Mouse (Mus musculus) ovary, postnatal 14 days (tissue): ENCODE results near the gene Mettl7a1.
"Not testable (repeated sequence)": the region's sequence is repeated elsewhere in the genome, so short reads cannot be mapped to it uniquely, and the experiment has no call there.

Source experiments
- DNase-seq: peaks from one replicate; pipeline ENCODE4 v3.0.0; 2022; ENCODE audit warnings: low spot score

Gene Mettl7a1

DNA sequence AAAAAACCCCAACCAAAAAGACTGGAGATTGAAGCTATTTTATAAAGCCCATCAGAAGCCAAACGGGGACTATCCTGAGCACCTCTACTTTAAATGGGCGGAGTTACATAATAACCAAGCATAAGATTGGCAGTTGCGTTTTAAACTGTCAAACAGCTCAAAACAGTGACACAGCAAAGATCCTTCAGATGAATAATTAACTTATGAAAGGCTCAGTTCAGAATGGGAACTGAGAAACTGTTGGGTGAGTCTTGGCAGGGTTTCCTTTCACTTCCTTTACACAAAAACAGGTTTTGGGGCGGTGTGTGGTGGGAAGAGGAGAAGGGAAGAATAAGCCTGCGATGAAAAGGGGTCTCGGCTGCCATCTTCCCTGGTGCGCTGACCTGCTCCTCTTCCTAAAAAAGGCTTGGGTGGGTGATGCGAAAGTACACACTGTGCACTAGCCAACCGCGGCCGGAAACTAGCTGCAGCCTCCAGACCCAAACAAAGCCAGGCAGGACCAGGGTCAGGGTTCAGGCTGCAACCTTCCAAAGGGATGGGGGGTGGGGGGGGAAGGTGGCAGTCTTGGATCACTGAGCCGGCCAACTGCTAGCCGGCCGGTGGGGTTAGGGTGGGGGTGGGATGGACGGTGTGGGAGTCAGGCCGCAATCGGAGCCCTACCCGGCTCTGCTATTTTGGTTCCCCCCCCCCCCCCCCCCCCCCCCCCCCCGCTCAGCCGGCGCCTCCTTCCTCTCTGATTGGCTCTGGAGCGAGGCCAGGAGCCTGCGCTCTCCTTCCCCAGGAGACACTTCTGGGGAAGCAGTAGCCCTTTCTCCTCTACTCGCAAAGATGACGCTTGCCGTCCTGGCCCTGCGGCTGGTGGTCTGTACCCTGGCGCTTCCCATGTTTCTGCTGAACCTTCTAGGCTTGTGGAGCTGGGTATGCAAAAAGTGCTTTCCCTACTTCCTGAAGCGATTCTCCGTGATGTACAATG lies at the start of gene Mettl7a1:
TSS of gene Mettl7a1 (plus strand) at position 122 of the 973 bp plus-strand sequence.
- peak; percentile 66 for DNase-seq

DNA sequence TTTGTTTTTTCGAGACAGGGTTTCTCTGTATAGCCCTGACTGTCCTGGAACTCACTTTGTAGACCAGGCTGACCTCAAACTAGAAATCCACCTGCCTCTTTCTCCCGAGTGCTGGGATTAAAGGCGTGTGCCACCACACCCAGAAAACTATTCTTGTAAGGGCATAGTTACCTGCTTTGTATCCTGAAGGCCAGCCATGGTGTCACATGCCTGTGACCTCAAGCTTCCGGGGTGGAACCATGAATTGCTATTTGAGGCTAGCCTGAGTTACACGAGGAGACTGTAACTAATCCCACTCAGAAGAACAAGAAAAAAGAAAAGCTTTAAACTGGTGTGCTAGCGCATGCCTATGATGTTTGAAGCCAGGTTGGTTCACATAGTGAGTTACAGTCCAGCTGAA lies 47.6 kb upstream of the Mettl7a1 start:
- DNase-seq: no peak

DNA sequence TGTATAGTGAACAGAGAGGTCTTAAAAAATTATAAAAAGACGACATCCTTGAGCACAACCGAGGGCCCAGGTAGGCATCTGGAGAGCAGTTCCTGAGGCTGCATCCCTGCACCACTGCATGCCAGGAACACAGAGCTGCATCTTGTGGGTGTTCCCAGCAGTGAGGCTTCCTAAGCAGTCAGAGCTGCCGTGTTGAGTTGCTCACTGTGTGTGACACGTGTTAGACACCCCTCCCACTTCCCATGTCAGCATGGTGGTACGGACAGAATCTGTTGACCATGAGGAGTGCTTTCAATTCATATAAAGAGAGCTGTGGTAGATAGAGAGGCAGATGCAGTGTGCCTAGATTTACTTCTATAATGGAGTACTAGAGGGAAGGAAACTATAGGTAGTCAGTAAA lies 46.6 kb upstream of the Mettl7a1 start:
- no peak for DNase-seq

- DNase-seq: no peak
These were observed 45.1 kb upstream of the Mettl7a1 start for GRCm38 (mm10) chr15:100258646-100259425.

DNA sequence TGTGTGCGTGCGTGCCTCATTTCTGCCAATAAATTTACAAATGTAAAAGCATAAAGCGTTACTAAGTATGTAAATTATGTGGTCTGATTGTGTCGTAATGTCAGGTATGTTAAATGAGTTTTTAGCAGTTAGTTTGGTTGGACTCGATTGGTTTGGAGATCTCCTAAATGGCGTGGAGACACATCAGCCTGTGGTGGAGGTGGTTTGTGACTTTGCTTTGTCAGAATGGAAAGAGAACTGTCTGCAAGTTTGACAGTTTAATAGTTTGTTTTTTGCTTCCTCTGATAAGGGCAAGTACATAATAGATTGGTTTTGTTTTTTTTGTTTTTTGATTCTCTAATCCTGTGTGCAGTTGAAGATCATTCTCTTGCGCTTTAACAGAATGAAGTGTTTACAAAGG lies 43.6 kb upstream of the Mettl7a1 start:
- not testable (repeated sequence) for DNase-seq

GRCm38 (mm10) chr15:100263246-100263905 lies 40.6 kb upstream of the Mettl7a1 start:
- no peak for DNase-seq

GRCm38 (mm10) chr15:100265586-100266325 lies 38.2 kb upstream of the Mettl7a1 start:
- DNase-seq: no peak

- no peak for DNase-seq
These were observed 35.0 kb upstream of the Mettl7a1 start for GRCm38 (mm10) chr15:100268916-100269315.

- no peak for DNase-seq
These were observed 34.2 kb upstream of the Mettl7a1 start for GRCm38 (mm10) chr15:100269776-100270175.

GRCm38 (mm10) chr15:100270609-100271008 lies 33.3 kb upstream of the Mettl7a1 start:
- not testable (repeated sequence) for DNase-seq

DNA sequence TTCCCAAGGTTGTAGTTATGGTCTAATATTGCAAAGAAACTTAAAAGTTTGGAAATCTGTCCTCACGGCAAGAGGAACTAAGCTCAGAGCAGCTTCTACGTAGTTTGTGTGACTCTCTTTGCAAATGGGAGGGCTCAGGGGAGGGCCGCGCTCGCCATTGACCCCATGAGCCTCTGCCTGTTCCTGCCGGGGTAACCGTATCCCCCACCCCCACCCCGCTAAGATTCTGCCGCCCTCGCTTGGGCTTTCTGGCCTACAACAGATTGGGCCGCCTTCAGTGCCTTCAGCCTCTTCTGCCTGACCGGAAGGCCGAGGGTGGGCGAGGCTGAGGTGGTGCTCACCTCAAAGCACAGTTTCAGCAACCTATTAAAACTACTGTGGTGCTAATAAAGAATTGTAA lies 32.5 kb upstream of the Mettl7a1 start:
- DNase-seq: no peak

DNA sequence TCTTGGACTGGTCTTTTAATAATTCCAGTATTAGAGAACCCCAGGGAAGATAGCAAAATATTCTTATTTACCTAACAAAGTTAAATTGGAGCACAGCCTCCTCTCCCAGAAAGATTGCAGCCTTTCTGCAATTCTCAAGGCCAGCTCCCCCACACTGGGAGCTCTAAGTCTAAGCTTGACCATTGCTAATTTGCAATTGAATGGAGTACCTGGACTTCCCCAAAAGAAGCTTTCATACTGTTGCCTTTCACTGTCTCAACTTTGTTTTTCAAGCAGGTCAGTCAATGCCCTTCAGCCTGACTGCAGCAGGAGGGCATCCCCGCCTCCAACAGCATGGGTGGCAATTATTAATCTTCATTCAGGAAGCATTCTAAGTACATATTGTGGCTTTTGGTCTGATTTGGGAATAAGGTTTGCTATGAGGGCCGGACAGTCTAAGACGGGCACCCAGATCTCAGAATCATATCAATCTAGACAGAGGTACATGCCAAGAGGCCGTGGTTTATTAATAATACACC lies 30.1 kb upstream of the Mettl7a1 start:
- not testable (repeated sequence) for DNase-seq

DNA sequence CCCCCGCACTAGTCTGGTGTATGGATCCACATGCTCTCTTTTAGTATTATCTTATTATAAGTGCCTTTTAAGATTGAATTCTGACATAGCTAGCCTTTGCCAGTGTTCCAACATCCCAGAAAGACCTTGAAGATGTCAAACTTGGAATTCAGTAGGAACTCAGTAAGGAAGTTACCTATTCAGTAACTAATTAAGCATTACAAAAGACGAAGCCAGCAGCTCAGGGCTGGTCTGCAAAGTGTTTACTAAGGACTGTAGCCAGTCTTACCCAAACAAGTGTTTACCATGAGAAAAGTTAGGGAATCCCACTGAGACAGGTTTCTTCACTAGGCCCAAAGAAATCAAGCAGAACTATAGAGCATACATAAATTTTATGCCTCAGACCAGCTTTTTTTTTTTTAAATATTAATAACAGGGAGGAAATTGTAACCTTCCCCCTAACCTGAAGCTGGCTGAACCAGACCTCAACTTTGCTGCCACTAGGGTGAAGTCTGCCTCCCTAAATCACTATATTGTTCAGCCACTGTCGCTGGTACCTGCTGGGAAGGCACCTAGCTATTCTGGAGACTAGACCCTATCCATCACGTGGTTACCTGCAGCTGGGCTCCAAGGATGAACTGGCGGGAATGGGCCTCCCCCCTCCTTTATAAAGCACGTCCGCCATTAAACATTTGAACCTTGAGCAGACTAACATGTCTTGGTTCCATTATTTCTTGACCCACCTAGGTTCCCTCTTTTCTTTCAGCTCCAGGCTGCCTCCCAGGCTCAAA lies 29.0 kb upstream of the Mettl7a1 start:
- DNase-seq: no peak

GRCm38 (mm10) chr15:100276403-100276802 lies 27.5 kb upstream of the Mettl7a1 start:
- no peak for DNase-seq

- DNase-seq: no peak
These were observed 26.4 kb upstream of the Mettl7a1 start for GRCm38 (mm10) chr15:100277586-100277985.

DNA sequence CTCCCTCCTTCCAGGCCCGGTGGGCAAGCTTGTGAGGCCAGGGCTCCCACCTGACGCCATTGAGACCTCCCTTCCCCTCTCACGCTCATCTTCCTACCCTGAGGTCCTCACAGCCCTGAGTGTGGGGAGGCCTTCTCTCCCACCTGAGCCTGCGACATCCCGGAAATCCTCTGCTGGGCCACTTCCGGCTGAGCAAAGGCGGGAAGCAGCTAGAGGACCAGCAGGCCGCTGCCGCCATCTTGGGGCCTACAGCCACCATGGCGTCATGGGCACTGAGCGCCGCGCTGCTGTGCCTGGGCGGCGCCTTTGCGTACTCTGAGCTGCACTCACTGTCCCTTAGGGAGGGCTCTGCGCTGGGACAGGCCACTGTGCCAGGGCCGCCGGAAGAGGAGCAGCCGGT lies 23.3 kb upstream of the Mettl7a1 start, which contains the start of gene Tmprss12:
TSS of gene Tmprss12 (plus strand) at position 212 of the 400 bp plus-strand sequence.
- DNase-seq: no peak

DNA sequence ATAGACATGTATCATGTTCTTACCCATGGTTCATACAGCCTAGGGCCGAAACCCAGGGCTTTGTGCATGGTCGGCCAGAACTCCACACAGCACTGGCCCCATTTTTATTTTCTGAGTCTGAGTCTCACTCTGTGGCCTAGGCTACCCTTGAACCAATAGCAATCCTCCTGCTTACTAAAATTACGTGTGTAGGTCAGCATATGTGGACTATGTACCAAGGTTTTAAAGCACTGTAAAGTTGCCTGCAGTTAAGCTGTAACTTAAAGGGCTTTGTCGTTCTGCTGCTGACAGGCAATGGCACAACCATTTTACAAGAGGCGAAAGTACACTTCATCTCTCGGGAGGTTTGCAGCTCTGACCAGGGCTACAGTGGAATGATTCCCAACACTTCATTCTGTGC lies 15.0 kb upstream of the Mettl7a1 start:
- no peak for DNase-seq

- DNase-seq: no peak
These were observed 13.1 kb upstream of the Mettl7a1 start for GRCm38 (mm10) chr15:100290858-100291257.

GRCm38 (mm10) chr15:100292326-100292725 lies 11.6 kb upstream of the Mettl7a1 start:
- no peak for DNase-seq

GRCm38 (mm10) chr15:100297856-100298255 lies 6.1 kb upstream of the Mettl7a1 start:
- no peak for DNase-seq
